Mouse (Mus musculus) cerebellum, postnatal 10 days (tissue): Measurements from ENCODE around the gene Thsd4.

Experiments used
- DNase-seq, 2 experiments: peaks; one replicate each; pipeline ENCODE4 v3.0.0; 2021; ENCODE audit warnings: mixed read lengths in 2 of 2

The Thsd4 gene

DNA sequence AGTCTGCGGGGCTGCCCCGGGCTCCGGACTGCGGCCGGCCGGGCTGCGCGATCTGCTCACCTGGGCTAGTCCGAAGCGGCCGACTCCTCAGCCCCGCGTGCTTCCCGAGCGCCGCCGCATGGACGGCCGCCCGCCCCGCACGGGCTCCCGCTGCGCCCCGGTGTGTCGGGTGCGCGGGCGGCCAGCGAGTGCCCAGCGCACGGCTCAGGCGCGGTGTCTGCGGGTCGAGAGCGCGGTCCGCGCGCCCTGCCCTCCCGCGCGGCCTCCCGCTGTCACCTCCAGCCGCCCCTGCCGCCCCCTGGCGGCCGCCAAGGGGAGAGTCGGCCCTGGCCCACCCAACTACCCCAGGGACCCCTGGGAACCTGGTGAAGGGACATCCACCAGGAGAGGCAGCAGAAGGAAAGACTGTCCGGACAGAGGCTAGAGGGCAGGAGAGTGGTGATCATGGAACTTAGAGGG lies at the start of gene Thsd4:
Gene Thsd4, minus strand, starts transcription at position 241 of the 459 bp plus-strand sequence.
- DNase-seq = peak; percentile 79 to 82

DNA sequence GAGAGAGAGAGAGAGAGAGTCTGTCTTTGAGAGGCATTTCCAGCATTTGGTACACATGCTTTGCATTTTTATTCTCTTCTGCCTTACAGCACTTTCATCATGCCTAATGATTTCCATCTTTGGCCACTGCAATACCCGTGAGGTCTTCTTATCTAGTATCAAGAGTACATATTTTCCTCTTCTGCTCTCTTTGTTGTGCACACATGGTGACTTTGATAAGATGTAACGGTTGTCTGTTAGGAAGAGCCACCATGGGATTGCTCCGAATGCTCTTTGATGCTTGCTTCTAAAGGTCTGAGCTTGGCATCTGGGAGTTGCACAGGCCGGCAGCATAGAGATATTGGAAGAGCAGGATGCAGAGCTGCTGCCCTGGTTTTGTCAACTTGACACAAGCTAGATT lies 49.2 kb upstream of the Thsd4 start:
- DNase-seq = no peak

- peak; percentile 69 to 75 for DNase-seq
Observed at GRCm38 (mm10) chr9:60569366-60569765, 47.5 kb upstream of the Thsd4 start.

GRCm38 (mm10) chr9:60563809-60564208 lies 42.0 kb upstream of the Thsd4 start:
- no peak for DNase-seq

GRCm38 (mm10) chr9:60562443-60563371 lies 40.9 kb upstream of the Thsd4 start:
- DNase-seq = no peak

DNA sequence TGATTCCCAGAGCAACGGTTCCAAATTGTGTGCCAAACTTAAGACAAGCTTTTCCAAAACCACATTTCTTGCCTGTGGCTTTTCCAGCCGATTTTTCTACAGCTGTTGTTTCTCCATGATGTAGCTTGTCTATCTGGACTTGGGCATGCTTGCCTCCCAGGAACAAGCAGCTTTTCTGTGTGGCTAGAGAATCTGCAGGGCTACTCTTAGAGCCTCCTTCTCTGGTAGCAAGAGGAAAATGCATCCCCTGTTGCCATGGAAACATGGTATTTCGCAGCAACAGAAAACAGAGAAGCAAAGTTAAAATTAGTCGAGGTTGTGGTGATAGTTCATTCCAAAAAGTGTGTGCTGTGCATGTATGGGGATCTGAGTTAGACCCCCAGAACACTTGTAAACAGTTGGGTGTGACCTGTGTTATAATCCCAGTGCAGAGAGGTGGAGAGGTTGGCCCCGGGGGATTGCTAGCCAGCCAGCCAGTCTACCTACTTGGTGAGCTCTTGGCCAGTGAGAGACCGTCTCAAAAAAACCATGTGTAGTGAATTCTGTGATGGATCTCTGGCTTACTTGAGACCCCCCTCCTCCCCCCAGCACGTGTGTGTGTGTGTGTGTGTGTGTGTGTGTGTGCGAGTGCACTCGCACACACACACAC lies 39.9 kb upstream of the Thsd4 start:
- DNase-seq = peak in 1 of 2 experiments; percentile 18

DNA sequence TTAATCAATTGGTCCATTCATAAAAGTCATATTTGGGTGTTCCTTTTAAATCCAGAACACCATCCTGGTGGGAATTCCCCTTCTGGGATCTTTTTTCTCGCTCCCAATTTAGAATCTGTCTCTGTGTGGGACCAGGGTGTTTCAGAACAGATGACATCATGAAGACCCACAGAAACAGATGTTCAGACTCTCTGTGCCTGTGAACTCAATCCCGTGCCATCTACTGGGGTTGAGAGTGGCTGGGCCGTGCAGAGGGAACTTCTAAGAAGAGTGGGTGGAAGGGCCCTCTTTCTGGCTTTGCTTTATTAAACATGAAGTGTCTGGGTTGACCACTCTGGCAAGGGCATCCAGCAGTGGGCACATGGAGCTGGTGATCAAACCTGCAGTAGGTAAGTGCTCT lies 36.7 kb upstream of the Thsd4 start:
- no peak for DNase-seq

- DNase-seq = no peak
Observed at GRCm38 (mm10) chr9:60551238-60551637, 29.4 kb upstream of the Thsd4 start.

- peak; percentile 79 to 84 for DNase-seq
Observed at GRCm38 (mm10) chr9:60548182-60548581, 26.3 kb upstream of the Thsd4 start.

- DNase-seq = no peak
Observed at GRCm38 (mm10) chr9:60546169-60546568, 24.3 kb upstream of the Thsd4 start.

DNA sequence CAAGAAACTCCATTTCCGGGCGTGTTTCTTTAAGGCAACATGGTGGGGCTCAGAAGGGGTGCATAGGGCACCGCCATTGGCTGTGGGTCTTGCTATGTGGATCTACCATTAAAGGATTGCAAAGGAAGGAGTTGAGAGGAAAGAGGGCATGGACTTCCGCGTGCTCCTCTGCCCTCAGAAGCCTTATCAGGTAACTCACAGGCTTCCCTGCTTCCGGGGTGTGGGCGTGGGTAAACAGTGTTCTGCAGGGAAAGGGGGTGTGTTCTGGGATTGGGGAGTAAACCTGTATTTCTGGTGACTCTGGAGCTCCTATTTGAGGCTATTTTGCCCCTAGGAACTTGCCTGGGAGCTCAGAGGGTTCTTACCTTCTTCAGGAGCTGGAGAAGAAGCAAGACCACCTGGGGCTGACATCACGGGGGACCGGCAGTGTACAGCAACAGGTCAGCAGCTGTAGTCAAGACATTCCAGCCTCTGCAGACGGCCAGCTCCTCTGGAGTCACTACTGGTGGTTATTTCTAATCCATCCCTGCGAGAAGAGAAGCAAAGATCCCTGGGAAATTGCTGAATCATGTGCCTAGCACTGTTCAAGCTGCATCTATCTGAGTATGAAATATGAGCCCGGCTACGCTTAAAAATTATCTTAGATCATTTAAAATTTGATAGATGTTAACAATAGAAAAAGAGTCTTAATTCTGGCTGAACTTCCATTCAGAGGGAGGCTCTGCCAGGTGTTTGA lies 23.7 kb upstream of the Thsd4 start:
- DNase-seq = no peak

DNA sequence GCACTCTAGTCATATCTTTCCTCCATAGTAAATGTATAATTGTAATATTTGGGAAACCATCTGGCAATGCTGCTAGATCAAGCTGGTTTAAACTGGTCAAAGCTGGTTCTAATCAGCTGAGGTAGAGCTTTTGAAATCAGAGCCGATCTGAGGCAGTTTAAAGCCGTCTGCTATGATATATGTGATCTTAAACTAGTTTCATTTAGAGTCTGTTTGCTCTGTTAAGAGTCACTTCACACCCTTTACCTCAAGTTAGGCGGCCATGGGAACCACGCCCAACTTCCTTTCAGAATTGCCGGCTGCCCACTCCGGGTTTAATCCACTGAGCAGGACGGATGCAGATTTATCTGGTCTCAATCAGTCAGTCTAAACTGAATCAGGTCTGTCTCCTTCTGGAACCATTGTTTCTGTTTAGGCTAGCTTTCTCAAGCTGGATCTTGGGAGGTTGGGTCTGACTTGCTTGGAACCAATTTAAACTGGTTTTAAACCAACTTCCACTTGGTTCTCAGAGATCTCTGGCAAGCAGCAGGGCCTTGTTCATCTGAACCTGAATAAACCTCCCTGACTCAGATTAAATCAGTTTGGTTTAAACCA lies 21.7 kb upstream of the Thsd4 start:
- no peak for DNase-seq

DNA sequence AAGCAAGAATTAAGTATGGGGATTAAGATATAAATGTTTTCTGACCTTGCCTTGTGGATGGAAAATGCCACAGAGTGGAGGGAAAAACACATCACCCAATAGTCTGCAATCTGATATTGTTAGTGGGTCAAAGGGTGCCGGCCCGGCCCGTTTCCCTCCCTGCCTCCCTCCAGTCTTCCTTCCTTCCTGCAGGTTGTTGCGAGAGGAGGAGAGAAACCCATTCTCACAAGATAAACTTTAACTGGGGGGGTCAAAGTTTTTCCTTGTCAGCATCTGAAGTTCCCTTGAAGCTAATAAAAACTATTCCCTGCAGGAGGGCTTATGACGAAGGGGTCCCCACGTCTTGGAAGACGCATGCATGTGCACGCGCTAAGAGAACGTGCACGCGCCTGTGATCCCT lies 8.5 kb upstream of the Thsd4 start:
- no peak for DNase-seq

DNA sequence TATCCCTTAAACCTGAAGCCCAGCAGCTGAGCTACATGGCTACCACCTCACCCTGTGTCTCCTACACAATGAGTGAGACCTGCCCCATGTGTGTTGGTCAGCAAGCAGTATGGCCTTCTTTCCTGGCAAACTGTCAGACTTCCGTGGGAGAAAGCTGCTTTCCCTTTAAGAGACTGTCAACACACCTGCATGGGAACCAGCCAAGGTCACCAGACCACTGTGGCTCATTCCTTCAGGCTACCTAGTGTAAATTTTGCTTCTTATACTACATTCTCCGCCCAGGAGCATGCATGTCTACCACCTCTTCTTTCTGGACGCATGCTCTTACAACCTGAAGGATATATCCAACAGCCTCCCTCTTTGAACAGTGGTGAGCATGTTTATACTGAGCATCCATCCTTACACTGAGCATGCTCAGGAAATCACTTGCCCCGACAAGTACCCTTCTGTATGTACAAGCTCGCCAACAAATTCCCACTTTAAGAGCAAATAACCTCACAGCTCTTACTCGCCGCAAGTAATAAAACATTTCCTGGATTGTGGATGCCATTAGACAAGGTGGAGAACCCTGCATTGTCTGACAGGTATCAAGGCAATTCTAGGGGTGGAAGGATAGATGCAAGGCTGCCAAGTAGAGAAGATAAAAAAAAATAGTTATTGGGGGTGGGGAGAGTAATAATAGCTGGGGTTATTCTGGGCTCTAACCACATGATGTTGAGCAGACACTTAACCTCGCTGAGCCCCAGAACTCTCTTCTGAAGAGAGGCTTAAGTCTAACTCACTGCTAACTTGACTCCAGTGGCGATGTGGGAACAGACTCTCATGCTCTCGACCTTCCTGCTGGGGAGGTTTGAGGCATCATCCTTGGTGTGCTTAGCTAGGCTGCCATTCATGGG lies 7.8 kb upstream of the Thsd4 start:
- no peak for DNase-seq

DNA sequence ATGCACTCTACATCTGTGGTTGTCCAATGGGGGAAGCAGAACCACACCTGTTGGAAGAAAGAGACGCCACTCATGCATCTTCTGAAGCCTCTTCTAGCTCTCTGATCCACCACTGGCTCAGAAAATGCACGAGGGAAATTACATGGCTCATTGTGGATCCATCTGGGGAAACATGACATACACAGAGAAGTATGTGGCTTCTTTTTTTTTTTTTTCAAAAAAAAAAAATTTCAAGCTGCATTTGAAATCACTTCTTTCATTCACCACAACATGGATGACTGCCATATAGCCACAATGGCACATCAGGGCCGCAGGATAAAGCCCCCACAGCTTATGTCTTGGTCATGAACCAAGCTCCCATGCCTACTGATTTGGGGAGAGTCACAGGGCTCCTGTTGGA lies 6.4 kb upstream of the Thsd4 start:
- no peak for DNase-seq

DNA sequence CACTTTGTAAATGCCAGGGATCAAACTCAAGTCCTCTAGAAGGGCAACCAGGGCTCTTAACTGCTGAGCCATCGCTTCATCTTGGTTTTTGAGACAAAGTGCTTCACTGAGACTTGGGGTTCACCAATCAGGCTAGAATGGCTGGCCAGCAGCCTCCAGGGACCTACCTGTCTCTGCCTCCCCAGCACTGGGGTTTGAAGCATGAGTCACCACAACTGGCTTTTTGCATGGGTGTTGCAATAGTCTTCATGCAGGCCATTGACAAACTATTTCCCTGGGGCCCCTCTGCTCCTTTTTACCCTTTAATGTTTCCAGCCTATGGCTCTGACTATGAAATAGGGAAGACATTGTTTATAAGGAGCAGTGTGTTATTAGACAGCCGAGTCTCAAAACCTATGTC lies 6.0 kb upstream of the Thsd4 start:
- no peak for DNase-seq

DNA sequence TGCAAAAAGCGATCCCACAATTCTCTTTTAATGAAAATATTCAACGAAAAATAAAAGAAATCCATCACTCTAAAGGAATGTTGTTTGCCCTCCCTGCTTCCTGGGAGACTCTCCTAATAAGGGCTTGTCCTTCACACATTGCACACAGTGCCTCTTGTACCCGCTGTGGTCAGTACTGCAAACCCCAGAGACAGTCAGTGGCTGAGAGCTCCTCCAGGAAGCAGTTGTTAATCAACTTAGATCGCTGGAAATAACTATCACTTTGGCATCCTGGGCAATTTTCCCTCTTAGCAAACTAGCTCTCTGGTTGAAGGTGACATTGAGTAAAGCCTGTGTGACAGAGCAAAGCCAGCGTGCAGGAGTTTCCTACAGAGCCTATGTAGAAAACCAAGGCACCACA lies 5.2 kb upstream of the Thsd4 start:
- DNase-seq = no peak

- DNase-seq = no peak
Observed at GRCm38 (mm10) chr9:60526195-60526594, 4.3 kb upstream of the Thsd4 start.

DNA sequence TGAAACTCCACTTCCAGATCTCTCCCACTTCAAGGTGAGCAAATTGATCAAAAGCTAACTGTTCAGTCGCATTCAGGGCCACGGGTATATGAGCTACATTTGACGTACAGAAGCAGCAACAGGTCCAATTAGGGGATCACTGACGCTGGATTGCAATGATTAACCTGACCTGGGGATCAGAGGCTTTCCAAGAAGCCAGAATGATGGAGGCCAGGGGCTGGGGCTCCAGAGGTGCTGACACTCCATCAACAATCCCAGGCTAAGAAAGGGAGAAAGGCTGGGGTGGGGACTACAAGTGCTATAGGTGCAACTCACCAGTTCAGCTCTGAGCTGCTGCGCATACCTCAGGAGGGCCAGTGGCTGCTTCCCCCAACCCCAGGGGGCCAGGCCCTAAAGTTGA lies 703 bp downstream of the Thsd4 start:
- no peak for DNase-seq

- no peak for DNase-seq
Observed at GRCm38 (mm10) chr9:60519601-60520000, 2.2 kb downstream of the Thsd4 start.

- peak in 1 of 2 experiments; percentile 43 for DNase-seq
Observed at GRCm38 (mm10) chr9:60518216-60518615, 3.6 kb downstream of the Thsd4 start.

GRCm38 (mm10) chr9:60517148-60517547 lies 4.7 kb downstream of the Thsd4 start:
- no peak for DNase-seq
